Mouse (Mus musculus) limb, embryonic 10.5 days (tissue): ENCODE data around the gene Triobp. TPM values are rescaled to one million over a fixed set of nuclear protein-coding genes. Genes with fewer than 3 reads are reported as not detected.

Experiments
- DNase-seq: peaks from one replicate; pipeline ENCODE4 v3.0.0-alpha.2; 2017; ENCODE audit warnings: low spot score
- H3K27ac ChIP-seq: fragments of 300-500 bp; sonication (generic); 2 replicates; pipeline ENCODE4 v1.5.1; 2016; ENCODE audit warnings: mild to moderate bottlenecking
- H3K27me3 ChIP-seq: fragments of 300-500 bp; sonication (generic); 2 replicates; pipeline ENCODE4 v1.6.1; 2016; ENCODE audit warnings: low read depth, mild to moderate bottlenecking; ENCODE audit not compliant: poor library complexity, severe bottlenecking
- H3K36me3 ChIP-seq: fragments of 300-500 bp; sonication (generic); 2 replicates; pipeline ENCODE4 v1.6.1; 2016; ENCODE audit warnings: mild to moderate bottlenecking, moderate library complexity
- H3K4me1 ChIP-seq: fragments of 300-500 bp; sonication (generic); 2 replicates; pipeline ENCODE4 v1.6.1; 2016
- H3K4me3 ChIP-seq: fragments of 300-500 bp; sonication (generic); 2 replicates; pipeline ENCODE4 v1.5.1; 2016; ENCODE audit warnings: mild to moderate bottlenecking, moderate library complexity
- H3K9me3 ChIP-seq: fragments of 300-500 bp; sonication (generic); replicated peaks from 2 replicates; pipeline ENCODE4 v1.6.1; 2016; ENCODE audit warnings: mild to moderate bottlenecking
- WGBS: fragments of 180-500 bp; shearing (Covaris S2); methylation state at CpG from one replicate; pipeline ENCODE4 v1.1.7; 2016; 5-methylcytosine and 5-hydroxymethylcytosine counted together
- polyA plus RNA-seq: library from polyadenylated mRNA; unstranded; fragments of >200 nt; fragmentation: Nextera tagmentation; extraction: Ambion mirVana; gene quantifications from 2 replicates; pipeline ENCODE4 v1.2.1, GENCODE M21; 2016

Gene Triobp
- 47.9 and 54.6 TPM in 2 replicates for polyA plus RNA-seq

DNA sequence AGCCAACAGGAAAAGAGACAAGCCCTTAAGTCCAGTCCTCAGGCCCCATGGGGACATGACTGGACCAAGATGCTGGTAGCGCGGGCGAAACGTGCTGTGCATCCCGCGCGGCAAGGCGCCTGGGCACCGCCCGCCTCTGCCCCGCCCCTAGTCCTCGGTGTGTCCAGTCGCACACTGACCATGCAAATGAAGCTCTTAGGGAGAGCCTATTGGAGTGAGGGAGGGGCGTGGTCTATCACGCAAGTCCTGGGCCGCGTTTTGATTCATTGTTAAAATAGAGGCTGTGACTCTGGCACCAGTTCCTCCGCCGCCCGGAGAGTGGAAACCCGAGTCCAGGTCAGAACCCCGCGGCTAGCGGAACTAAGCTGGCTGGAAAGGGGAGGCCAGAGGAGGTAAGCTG, at the start of gene Triobp:
Triobp (plus strand) TSS at position 68 of the 400 bp plus-strand sequence.
- Histone ChIP-seq H3K27ac (peak within 1 kb of the TSS; percentile 88), H3K4me1 (peaks cover 27% of the 10 kb centered on the region), H3K27me3 (no peaks in the 10 kb centered on the region), H3K36me3 (peaks cover 35% of the 10 kb centered on the region), H3K9me3 (no peaks in the 10 kb centered on the region), H3K4me3 (peak within 1 kb of the TSS; percentile 65)
- under 1% methylated on average over 24 of the region's 24 CpGs for WGBS
- DNase-seq = peak; percentile 88

DNA sequence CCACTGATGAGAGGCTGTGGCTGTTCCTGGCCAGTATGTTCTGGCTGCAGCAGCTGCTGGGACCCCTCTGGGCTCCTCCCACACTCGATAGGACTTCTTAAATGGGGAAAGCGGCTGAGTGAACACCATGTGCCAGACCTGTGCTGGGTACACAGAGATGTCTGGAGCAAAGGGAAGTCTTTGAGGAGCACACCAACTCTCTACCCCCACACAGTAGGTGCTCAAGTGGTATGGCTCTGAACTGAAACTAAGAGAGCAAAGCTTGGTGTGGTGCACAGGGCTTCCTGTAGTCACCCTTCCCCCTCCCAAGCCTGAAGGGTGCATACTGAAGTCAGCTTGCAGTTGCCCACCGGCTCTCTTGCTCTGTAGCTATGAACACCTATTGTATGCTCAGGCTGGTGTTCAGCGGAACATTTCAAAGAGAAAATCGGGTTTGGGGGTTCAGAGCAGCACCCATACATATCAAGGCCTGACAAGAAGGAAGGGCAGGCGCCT, 49.0 kb upstream of the Triobp start:
- Histone ChIP-seq H3K27ac (peak overlapping the region; percentile 91; the same call in 1 of the 2 replicates), H3K36me3 (peaks cover 40% of the 10 kb centered on the region), H3K27me3 (0 out of 2 replicates have a peak, but pooled peaks cover 3% of the 10 kb centered on the region), H3K4me1 (peaks cover 73% of the 10 kb centered on the region), H3K4me3 (peak overlapping the region; percentile 76), H3K9me3 (no peaks in the 10 kb centered on the region)
- no peak for DNase-seq
- 56% methylated on average over 6 of the region's 6 CpGs for WGBS

DNA sequence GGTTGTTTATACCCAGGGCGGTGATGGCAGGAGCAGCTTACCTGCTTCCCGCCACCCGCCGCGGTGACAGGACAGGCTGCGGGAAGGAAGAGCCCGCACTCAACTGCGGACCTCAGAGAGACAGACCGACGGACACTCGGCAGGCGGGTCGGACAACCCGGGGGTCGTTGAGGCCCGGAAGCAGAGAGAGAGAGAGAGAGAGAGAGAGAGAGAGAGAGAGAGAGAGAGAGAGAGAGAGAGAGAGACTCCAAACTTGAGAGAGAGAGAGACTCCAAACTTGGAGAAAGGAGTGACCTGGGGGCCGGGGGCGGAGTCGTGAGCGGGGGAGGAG, 48.1 kb upstream of the Triobp start, which contains the start of gene Gm49510:
Gm49510 (plus strand) TSS at position 259 of the 331 bp plus-strand sequence.
- peaks cover 64% of the 10 kb centered on the region for H3K4me1 ChIP-seq
- no peak for DNase-seq
- under 1% methylated on average over 20 of the region's 20 CpGs for WGBS

DNA sequence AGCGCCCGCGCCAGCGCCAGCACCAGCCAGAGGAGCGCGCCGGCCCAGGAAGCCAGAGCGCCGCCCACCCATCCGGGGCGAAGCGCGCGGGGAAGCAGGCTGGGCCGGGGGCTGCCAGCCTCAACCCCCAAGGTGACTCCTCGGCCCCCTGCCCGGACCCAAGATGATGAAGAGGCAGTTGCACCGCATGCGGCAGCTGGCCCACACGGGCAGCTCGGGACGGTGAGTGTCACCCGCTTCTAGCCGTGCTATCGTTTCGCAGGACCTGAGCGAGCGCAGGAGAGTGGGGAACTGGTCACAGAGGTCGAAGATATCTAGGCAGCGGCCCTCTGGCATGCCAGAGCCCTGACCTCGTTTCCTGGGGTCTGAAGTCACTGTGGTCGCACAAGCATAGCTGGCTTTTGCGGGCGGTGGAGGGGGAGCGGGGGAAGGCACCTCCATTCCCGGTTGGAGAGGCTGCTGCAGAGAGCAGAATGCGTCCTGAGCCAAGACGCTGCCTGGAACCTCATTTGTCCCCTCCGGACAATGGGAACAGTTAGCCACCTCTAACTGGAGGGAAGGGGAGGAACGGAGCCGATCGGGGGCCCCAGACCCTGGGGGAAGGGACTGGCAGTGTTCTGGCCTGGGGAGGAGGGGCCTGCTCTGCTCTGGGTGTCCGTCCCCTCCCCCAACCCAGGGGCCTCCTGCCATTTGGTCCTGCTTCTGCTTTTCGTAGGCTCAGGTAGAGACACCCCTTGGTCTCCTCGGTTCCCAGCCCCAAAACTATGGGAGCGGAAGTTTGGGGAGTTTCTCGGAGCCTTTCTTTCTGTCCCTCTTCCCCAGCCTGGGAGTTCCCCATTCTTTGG, 47.6 kb upstream of the Triobp start, which contains the start of gene Sh3bp1:
Sh3bp1 (plus strand) TSS at position 29 of the 845 bp plus-strand sequence.
- peak; percentile 81 for DNase-seq
- peaks cover 59% of the 10 kb centered on the region for H3K4me1 ChIP-seq

More for the DNA sequence above, 48.1 kb upstream of the Triobp start, which contains the start of gene Gm49510:
- H3K36me3 ChIP-seq = peaks cover 41% of the 10 kb centered on the region
- H3K27ac ChIP-seq = peak within 1 kb of the TSS; percentile 91
- peak within 1 kb of the TSS; percentile 76 for H3K4me3 ChIP-seq
- no peaks in the 10 kb centered on the region for H3K9me3 ChIP-seq
- H3K27me3 ChIP-seq = 0 out of 2 replicates have a peak, but pooled peaks cover 3% of the 10 kb centered on the region

DNA sequence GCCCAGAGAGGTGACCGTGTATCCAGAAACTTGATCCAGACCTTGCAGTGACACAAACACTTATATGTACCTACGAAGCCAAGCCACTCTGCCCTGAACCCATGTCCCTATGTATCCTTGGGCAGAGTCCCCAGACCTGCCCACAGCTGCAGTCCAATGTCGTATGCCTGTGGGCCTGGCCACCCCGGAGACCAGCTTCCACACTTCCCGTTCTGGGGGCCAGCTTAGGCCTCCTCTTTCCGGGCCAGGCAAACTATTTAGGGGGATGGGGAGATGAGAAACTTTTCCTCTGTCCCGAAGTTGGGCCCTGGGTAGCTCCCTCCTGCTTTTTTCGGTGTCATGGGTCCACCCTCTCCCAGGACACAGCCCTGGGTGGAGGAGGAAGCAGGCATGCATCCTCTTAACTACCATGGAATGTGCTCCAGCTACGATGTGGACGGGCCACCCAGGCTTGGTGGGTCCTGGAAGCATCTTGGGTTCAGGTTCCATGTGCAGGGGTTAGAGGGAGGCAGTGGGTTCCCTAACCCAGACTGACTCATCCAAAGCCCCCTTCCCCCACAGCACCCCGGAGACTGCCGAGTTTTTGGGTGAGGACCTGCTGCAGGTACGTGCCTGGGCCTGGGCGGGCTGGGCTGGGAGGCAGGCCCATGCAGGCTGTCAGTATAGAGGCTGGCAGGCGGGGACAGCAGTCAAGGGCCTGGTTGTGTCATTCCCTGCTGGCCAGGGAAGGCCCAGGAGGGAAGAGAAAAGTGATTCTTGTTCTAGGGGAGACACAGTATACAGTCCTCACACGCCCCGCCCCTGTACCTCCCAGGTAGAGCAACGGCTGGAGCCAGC, 46.7 kb upstream of the Triobp start:
- 12% methylated on average over 18 of the region's 18 CpGs for WGBS
- H3K4me3 ChIP-seq = peak overlapping the region; percentile 76
- H3K4me1 ChIP-seq = peaks cover 50% of the 10 kb centered on the region
- DNase-seq = peak; percentile 53
- H3K9me3 ChIP-seq = no peaks in the 10 kb centered on the region
- H3K27ac ChIP-seq = peak overlapping the region; percentile 91
- H3K36me3 ChIP-seq = peaks cover 44% of the 10 kb centered on the region
- H3K27me3 ChIP-seq = 0 out of 2 replicates have a peak, but pooled peaks cover 3% of the 10 kb centered on the region

More for the DNA sequence above, 47.6 kb upstream of the Triobp start, which contains the start of gene Sh3bp1:
- H3K27me3 ChIP-seq = 0 out of 2 replicates have a peak, but pooled peaks cover 3% of the 10 kb centered on the region
- H3K36me3 ChIP-seq = peaks cover 41% of the 10 kb centered on the region
- no peaks in the 10 kb centered on the region for H3K9me3 ChIP-seq
- H3K27ac ChIP-seq = peak within 1 kb of the TSS; percentile 91
- 1% methylated on average over 47 of the region's 47 CpGs for WGBS
- peak within 1 kb of the TSS; percentile 76 for H3K4me3 ChIP-seq

DNA sequence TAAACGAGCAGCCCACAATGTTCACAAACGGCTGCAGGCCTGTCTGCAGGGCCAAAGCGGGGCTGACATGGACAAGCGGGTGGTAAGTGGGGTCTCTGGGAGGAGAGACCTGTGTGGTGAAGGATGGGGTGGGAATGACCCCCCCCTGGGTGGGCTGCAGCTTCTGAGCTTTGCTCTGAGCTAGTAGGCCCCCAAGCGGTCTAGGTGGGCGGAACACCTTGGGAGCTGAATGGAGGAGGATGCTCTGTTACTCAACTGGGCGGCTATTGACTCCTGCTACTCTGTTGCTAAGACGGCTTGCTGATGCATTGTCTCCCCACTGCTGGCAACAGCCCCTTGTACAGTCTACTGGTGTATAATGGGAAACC, 46.1 kb upstream of the Triobp start:
- Histone ChIP-seq H3K27me3 (0 out of 2 replicates have a peak, but pooled peaks cover 3% of the 10 kb centered on the region), H3K27ac (peak overlapping the region; percentile 91), H3K9me3 (no peaks in the 10 kb centered on the region), H3K4me3 (peak overlapping the region; percentile 76), H3K36me3 (peaks cover 48% of the 10 kb centered on the region), H3K4me1 (peaks cover 44% of the 10 kb centered on the region)
- peak; percentile 49 for DNase-seq
- WGBS = 44% methylated on average over 8 of the region's 8 CpGs

DNA sequence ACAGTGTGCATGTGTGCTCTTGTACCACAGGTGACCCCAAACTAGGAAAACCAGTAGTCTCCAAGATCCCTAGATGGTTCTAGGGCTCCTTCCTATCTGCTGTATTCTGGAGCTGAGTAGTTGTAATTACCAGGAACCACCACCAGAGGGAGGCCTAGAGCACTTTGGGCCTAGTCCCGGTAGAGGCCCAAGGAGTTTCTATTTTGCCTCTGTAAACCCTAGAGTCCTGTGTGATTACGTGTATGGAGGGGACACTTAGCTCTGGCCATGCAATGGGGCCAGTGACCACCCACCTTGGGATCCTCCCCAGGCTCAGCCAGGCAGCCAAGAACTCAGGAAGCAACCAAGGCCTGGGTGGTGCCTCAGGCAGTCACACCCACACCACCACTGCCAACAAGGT, 44.3 kb upstream of the Triobp start:
- WGBS = 12% methylated on average over 2 of the region's 2 CpGs
- Histone ChIP-seq H3K9me3 (no peaks in the 10 kb centered on the region), H3K27ac (0 out of 2 replicates have a peak overlapping the region, but pooled peaks have one; percentile 4), H3K4me3 (no peak overlapping the region), H3K36me3 (peaks cover 67% of the 10 kb centered on the region), H3K4me1 (peaks cover 37% of the 10 kb centered on the region), H3K27me3 (0 out of 2 replicates have a peak, but pooled peaks cover 3% of the 10 kb centered on the region)
- DNase-seq = peak; percentile 86

DNA sequence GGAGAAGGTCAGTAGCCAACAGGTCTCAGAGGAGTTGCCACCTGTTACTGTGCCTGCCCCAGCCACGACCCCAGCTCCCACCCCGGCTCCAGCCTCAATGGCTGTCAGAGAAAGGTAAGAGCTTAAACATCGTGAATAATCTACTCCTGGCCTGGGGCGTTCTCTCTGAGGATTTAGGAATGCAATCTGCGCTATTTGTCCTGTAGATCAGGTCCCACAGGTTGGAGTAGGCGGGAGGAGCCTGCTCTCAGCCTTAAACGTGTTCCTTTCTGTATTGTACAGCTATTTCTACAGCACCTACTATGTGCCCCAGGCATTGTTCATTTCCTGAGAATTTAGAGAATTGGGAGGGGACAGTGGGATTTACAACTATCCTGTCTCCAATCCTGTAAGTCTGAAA, 39.1 kb upstream of the Triobp start:
- H3K4me3 ChIP-seq = no peak overlapping the region
- H3K36me3 ChIP-seq = peaks cover 89% of the 10 kb centered on the region
- H3K4me1 ChIP-seq = peaks cover 3% of the 10 kb centered on the region; the same call in 1 of the 2 replicates

DNA sequence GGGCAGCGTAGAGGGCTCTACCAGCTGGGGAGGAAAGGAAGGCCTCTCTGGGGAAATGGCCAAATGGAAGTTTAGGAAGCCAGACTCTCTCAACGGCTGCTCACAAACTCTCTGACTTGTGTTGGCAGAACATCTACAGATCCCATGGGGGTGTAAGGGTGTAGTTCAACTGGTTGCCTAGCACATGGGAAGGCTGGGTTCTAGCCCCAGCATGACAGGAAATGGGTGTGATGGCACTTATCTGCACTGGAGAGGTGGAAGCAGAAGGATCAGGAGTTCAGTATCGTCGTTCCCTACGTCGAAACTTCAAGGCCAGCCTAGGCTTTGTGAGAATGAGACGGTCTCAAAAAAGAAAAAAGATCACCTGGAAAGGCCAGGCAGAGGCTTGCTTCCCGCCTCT, 38.5 kb upstream of the Triobp start:
- Histone ChIP-seq H3K9me3 (no peaks in the 10 kb centered on the region), H3K27me3 (no peaks in the 10 kb centered on the region), H3K4me1 (peaks cover 7% of the 10 kb centered on the region), H3K27ac (no peak overlapping the region), H3K36me3 (peaks cover 84% of the 10 kb centered on the region), H3K4me3 (no peak overlapping the region)
- DNase-seq = no peak
- 93% methylated on average over 8 of the region's 8 CpGs for WGBS

More for the DNA sequence above, 39.1 kb upstream of the Triobp start:
- 78% methylated on average over 7 of the region's 7 CpGs for WGBS
- Histone ChIP-seq H3K27ac (no peak overlapping the region), H3K27me3 (no peaks in the 10 kb centered on the region), H3K9me3 (no peaks in the 10 kb centered on the region)
- DNase-seq = no peak

DNA sequence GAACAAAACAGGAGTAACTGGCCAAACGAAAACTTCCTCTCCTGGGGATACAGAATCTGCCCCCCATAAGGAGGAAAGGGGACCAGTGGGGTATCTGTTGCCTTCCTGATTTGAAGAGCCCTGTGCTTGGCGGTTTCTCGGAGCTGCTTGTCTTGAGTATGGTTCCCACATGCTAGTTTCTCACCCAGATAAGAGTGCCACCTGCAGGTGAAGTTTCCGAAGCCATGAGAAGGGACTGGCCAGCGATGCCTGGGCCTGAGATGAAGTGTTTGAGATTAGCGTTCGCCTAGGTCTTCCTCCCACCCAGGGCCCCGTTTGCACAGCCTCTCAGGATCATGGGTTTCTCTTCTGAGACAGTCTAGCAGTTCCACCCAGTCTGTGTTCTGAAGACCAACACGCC, 35.5 kb upstream of the Triobp start:
- 38% methylated on average over 9 of the region's 9 CpGs for WGBS
- peaks cover 37% of the 10 kb centered on the region for H3K4me1 ChIP-seq
- DNase-seq = no peak
- peaks cover 65% of the 10 kb centered on the region for H3K36me3 ChIP-seq
- H3K27me3 ChIP-seq = no peaks in the 10 kb centered on the region
- no peak overlapping the region for H3K27ac ChIP-seq
- H3K9me3 ChIP-seq = no peaks in the 10 kb centered on the region
- no peak overlapping the region for H3K4me3 ChIP-seq

DNA sequence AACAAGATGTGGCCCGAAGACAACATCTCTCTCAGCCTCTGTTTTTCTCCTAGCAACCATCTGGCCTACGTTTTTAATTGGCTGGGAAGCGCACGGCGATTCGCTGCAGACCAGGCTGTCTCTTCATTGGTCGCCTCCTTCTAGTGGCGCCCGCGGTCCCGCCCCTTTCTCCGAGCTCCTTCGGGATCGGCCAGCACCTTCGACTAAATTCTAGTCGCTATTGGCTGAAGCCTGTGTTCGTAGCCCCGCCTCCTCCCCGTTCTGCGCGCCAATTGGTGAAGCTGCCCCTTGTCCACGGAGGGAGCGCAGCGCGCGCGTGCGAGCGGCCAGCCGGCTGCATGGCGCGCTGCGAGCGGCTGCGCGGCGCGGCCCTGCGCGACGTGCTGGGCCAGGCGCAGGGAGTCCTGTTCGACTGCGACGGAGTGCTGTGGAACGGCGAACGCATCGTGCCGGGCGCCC, 33.9 kb upstream of the Triobp start, which contains the start of gene Pdxp:
Pdxp (plus strand) TSS at position 288 of the 459 bp plus-strand sequence.
- H3K4me1 ChIP-seq = peaks cover 46% of the 10 kb centered on the region

More for the DNA sequence above, 33.9 kb upstream of the Triobp start, which contains the start of gene Pdxp:
- H3K27ac ChIP-seq = peak within 1 kb of the TSS; percentile 95
- no peaks in the 10 kb centered on the region for H3K27me3 ChIP-seq
- peak within 1 kb of the TSS; percentile 94 for H3K4me3 ChIP-seq
- H3K36me3 ChIP-seq = peaks cover 62% of the 10 kb centered on the region
- H3K9me3 ChIP-seq = no peaks in the 10 kb centered on the region
- peak; percentile 95 for DNase-seq
- WGBS = under 1% methylated on average over 51 of the region's 51 CpGs
